In genomic region chr6:72232411-72232810, GRCm38 (mm10) we compare ENCODE assay signal across 10 mouse cellular contexts. TPM values are rescaled to one million over a fixed set of nuclear protein-coding genes. Genes with fewer than 3 reads are reported as not detected.
DNase-seq lines count a peak whose midpoint lies in the region; ATAC-seq and TF ChIP-seq lines count a peak whose summit lies in the region.
"Had no signal": no experiment of that assay in that cellular context is flagged by ENCODE, and none has a peak within 500 bp of the region (broad histone marks: within the 10 kb centered on the region; RNA-seq: fewer than 3 reads in every experiment).

No protein-coding gene starts in this region.

- no peak overlapping the region for H3K27ac ChIP-seq in hindbrain, embryonic 10.5 days
- H3K27ac ChIP-seq in hindbrain, embryonic 16.5 days (ENCODE audit: low read depth, low read length), result no peak overlapping the region
- H3K27ac ChIP-seq in midbrain, embryonic 13.5 days, result no peak overlapping the region
- no peak overlapping the region for H3K27ac ChIP-seq in midbrain, postnatal 0 days (ENCODE audit: low read depth, low read length)
- H3K27ac ChIP-seq in forebrain, embryonic 13.5 days, result no peak overlapping the region
- H3K27ac ChIP-seq in stomach, embryonic 15.5 days, result no peak overlapping the region
- H3K27ac ChIP-seq: liver, embryonic 13.5 days had no signal

- TF ChIP-seq CTCF in midbrain, postnatal 0 days (IDR thresholded peaks at IDR 0.05), result no peak

- WGBS in hindbrain, embryonic 10.5 days, result 91% methylated on average over 14 of the region's 14 CpGs
- WGBS in hindbrain, embryonic 16.5 days, result 91% methylated on average over 14 of the region's 14 CpGs
- 94% methylated on average over 14 of the region's 14 CpGs for WGBS in midbrain, embryonic 13.5 days
- WGBS in midbrain, postnatal 0 days, result 92% methylated on average over 14 of the region's 14 CpGs
- WGBS in forebrain, embryonic 13.5 days, result 90% methylated on average over 14 of the region's 14 CpGs
- 89% methylated on average over 14 of the region's 14 CpGs for WGBS in stomach, embryonic 15.5 days

- peaks cover 79% of the 10 kb centered on the region for H3K27me3 ChIP-seq in hindbrain, embryonic 10.5 days (ENCODE audit: insufficient read depth, poor library complexity, severe bottlenecking)
- peaks cover 27% of the 10 kb centered on the region for H3K27me3 ChIP-seq in hindbrain, embryonic 16.5 days (replicated peaks; ENCODE audit: control insufficient read depth, insufficient read depth, low read length)
- peaks cover 79% of the 10 kb centered on the region for H3K27me3 ChIP-seq in midbrain, embryonic 13.5 days
- H3K27me3 ChIP-seq in midbrain, postnatal 0 days (ENCODE audit: insufficient read depth, low read length), result peaks cover 24% of the 10 kb centered on the region
- peaks cover 45% of the 10 kb centered on the region for H3K27me3 ChIP-seq in forebrain, embryonic 13.5 days
- peaks cover 13% of the 10 kb centered on the region; the same call in 1 of the 2 replicates for H3K27me3 ChIP-seq in stomach, embryonic 15.5 days (replicated peaks)

- no peaks in the 10 kb centered on the region for H3K36me3 ChIP-seq in hindbrain, embryonic 10.5 days
- no peaks in the 10 kb centered on the region for H3K36me3 ChIP-seq in hindbrain, embryonic 16.5 days (ENCODE audit: control insufficient read depth, insufficient read depth, low read length)
- no peaks in the 10 kb centered on the region for H3K36me3 ChIP-seq in midbrain, embryonic 13.5 days
- no peaks in the 10 kb centered on the region for H3K36me3 ChIP-seq in midbrain, postnatal 0 days (ENCODE audit: insufficient read depth, low read length)
- no peaks in the 10 kb centered on the region for H3K36me3 ChIP-seq in forebrain, embryonic 13.5 days (ENCODE audit: poor library complexity, severe bottlenecking)
- no peaks in the 10 kb centered on the region for H3K36me3 ChIP-seq in stomach, embryonic 15.5 days
- H3K36me3 ChIP-seq: liver, embryonic 13.5 days had no signal

- no peak for ATAC-seq in hindbrain, embryonic 16.5 days
- ATAC-seq in midbrain, embryonic 13.5 days, result no peak
- ATAC-seq in midbrain, postnatal 0 days (ENCODE audit: low FRiP score), result no peak
- no peak for ATAC-seq in forebrain, embryonic 13.5 days
- ATAC-seq in stomach, embryonic 15.5 days (ENCODE audit: insufficient read depth, low FRiP score, low read depth), result no peak

- H3K9me3 ChIP-seq in hindbrain, embryonic 10.5 days, result no peaks in the 10 kb centered on the region
- no peaks in the 10 kb centered on the region for H3K9me3 ChIP-seq in hindbrain, embryonic 16.5 days (ENCODE audit: control insufficient read depth, low read length)
- no peaks in the 10 kb centered on the region for H3K9me3 ChIP-seq in midbrain, embryonic 13.5 days
- H3K9me3 ChIP-seq in midbrain, postnatal 0 days (ENCODE audit: low read length), result no peaks in the 10 kb centered on the region
- no peaks in the 10 kb centered on the region for H3K9me3 ChIP-seq in forebrain, embryonic 13.5 days (replicated peaks)
- no peaks in the 10 kb centered on the region for H3K9me3 ChIP-seq in stomach, embryonic 15.5 days
- H3K9me3 ChIP-seq: liver, embryonic 13.5 days had no signal

- peaks cover 78% of the 10 kb centered on the region for H3K4me1 ChIP-seq in hindbrain, embryonic 10.5 days (replicated peaks)
- peaks cover 31% of the 10 kb centered on the region for H3K4me1 ChIP-seq in hindbrain, embryonic 16.5 days (ENCODE audit: control insufficient read depth, insufficient read depth, low read depth, low read length)
- peaks cover 55% of the 10 kb centered on the region for H3K4me1 ChIP-seq in midbrain, embryonic 13.5 days (replicated peaks)
- 0 out of 2 replicates have a peak, but pooled peaks cover 2% of the 10 kb centered on the region for H3K4me1 ChIP-seq in midbrain, postnatal 0 days (ENCODE audit: insufficient read depth, low read length)
- H3K4me1 ChIP-seq in forebrain, embryonic 13.5 days, result peaks cover 53% of the 10 kb centered on the region
- 0 out of 2 replicates have a peak, but pooled peaks cover 10% of the 10 kb centered on the region for H3K4me1 ChIP-seq in stomach, embryonic 15.5 days

- DNase-seq in hindbrain, embryonic 10.5 days (ENCODE audit: low spot score), result no peak
- no peak for DNase-seq in midbrain, postnatal 0 days (ENCODE audit: low spot score)
- DNase-seq in right cerebral cortex, postnatal 14 days, result no peak
- no peak for DNase-seq in ovary, postnatal 36 days (ENCODE audit: low spot score)
- DNase-seq: liver, embryonic 13.5 days had no signal

- no peak overlapping the region for H3K9ac ChIP-seq in hindbrain, embryonic 16.5 days (ENCODE audit: low read depth, low read length)
- no peak overlapping the region for H3K9ac ChIP-seq in midbrain, embryonic 13.5 days (replicated peaks)
- H3K9ac ChIP-seq in midbrain, postnatal 0 days (replicated peaks; ENCODE audit: low read length, poor library complexity, severe bottlenecking), result no peak overlapping the region
- no peak overlapping the region for H3K9ac ChIP-seq in forebrain, embryonic 13.5 days
- no peak overlapping the region for H3K9ac ChIP-seq in stomach, embryonic 15.5 days
- H3K9ac ChIP-seq: liver, embryonic 13.5 days had no signal

- no peak overlapping the region for H3K4me2 ChIP-seq in hindbrain, embryonic 16.5 days (ENCODE audit: low read length)
- peak overlapping the region; percentile 100; the same call in 1 of the 2 replicates for H3K4me2 ChIP-seq in midbrain, embryonic 13.5 days (replicated peaks)
- H3K4me2 ChIP-seq in midbrain, postnatal 0 days (ENCODE audit: low read depth, low read length, poor library complexity, severe bottlenecking), result no peak overlapping the region
- H3K4me2 ChIP-seq in forebrain, embryonic 13.5 days, result peak overlapping the region; percentile 100
- H3K4me2 ChIP-seq in stomach, embryonic 15.5 days, result 0 out of 2 replicates have a peak overlapping the region, but pooled peaks have one; percentile 3

- H3K4me3 ChIP-seq in hindbrain, embryonic 10.5 days, result peak overlapping the region; percentile 78; the same call in 1 of the 2 replicates
- H3K4me3 ChIP-seq in hindbrain, embryonic 16.5 days (ENCODE audit: low read length), result no peak overlapping the region
- H3K4me3 ChIP-seq in midbrain, embryonic 13.5 days (replicated peaks), result no peak overlapping the region
- H3K4me3 ChIP-seq in midbrain, postnatal 0 days (ENCODE audit: low read depth, low read length), result no peak overlapping the region
- no peak overlapping the region for H3K4me3 ChIP-seq in forebrain, embryonic 13.5 days
- H3K4me3 ChIP-seq in stomach, embryonic 15.5 days (replicated peaks), result no peak overlapping the region
- H3K4me3 ChIP-seq: erythroblast, embryonic 14.5 days; liver, embryonic 13.5 days had no signal

RNA-seq across cellular contexts. Expression of gene Atoh8, which starts 3.0 kb away (rescaled TPM):
- 15.9 and 16.6 TPM in 2 replicates for polyA plus RNA-seq in hindbrain, embryonic 10.5 days (2016; fragmentation: Nextera tagmentation; extraction: Ambion mirVana)
- polyA plus RNA-seq in hindbrain, embryonic 16.5 days (2015; fragmentation: Nextera tagmentation; extraction: Ambion mirVana), result 3.9 and 4.7 TPM in 2 replicates
- polyA plus RNA-seq in midbrain, embryonic 13.5 days (2015; fragmentation: Nextera tagmentation; extraction: Ambion mirVana), result 2.2 and 3.8 TPM in 2 replicates
- total RNA-seq in midbrain, postnatal 0 days (2014; rRNA removed), result 1.8 and 3.7 TPM in 2 replicates
- polyA plus RNA-seq in midbrain, postnatal 0 days (2015; fragmentation: Nextera tagmentation; extraction: Ambion mirVana), result 1.9 and 2.3 TPM in 2 replicates
- polyA plus RNA-seq in forebrain, embryonic 13.5 days (2015; fragmentation: Nextera tagmentation; extraction: Ambion mirVana), result 2.9 and 4.5 TPM in 2 replicates
- polyA plus RNA-seq in stomach, embryonic 15.5 days (2015; fragmentation: Nextera tagmentation; extraction: Ambion mirVana), result 9.8 and 11.2 TPM in 2 replicates
- polyA plus RNA-seq: erythroblast, embryonic 14.5 days had no signal

Comparison
In these comparisons a context has a peak if more than half of its experiments do, and no peak if none do; other contexts are left out.
1. H3K4me2 ChIP-seq: peak in midbrain, embryonic 13.5 days (single experiment), forebrain, embryonic 13.5 days (single experiment) and stomach, embryonic 15.5 days (single experiment); none in hindbrain, embryonic 16.5 days (single experiment) and midbrain, postnatal 0 days (single experiment).